Mouse (Mus musculus): ENCODE results near the gene Btbd9. TPM values are rescaled to one million over a fixed set of nuclear protein-coding genes. Genes with fewer than 3 reads are reported as not detected.
"Not testable (repeated sequence)": the region's sequence is repeated elsewhere in the genome, so short reads cannot be mapped to it uniquely, and the experiment has no call there.

Btbd9 gene
- polyA plus RNA-seq, 1 experiment, result 21.3 TPM

DNA sequence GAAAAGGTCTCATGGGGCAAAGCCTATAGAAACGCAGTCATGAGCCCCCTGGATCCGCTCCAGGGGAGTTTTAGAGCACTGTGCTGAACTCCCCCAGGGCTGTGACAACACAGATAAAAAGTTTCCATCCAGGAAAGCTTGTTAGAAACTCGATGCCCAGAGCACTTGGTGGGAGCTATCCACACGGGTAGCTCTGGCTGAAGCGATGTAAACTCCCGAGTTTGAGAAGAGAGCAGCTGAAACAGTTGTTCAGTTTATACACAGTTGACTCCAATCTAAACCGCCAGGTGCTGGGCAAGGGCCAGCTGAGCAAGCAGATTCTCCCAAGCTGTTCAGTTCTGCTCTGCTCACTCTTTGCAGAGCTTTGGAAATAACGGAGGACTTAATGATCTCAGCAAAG is 37.2 kb downstream of the Btbd9 start:
- Histone ChIP-seq H3K4me3 (ENCODE audit: insufficient read depth, low read length) (no peak overlapping the region), H3K27ac (ENCODE audit: insufficient read depth, low read length) (no peak overlapping the region), H3K4me1 (ENCODE audit: control insufficient read depth, insufficient read depth, low read length) (peaks cover 9% of the 10 kb centered on the region; the same call in 1 of the 2 replicates)
- no peak for TF ChIP-seq POLR2A (IDR thresholded peaks at IDR 0.05; ENCODE audit: low read depth, low read length)
- no peak for TF ChIP-seq CTCF (IDR thresholded peaks at IDR 0.05; ENCODE audit: borderline replicate concordance, insufficient read depth, low read length)

GRCm38 (mm10) chr17:30536651-30537050 is 39.6 kb downstream of the Btbd9 start:
- TF ChIP-seq POLR2A (IDR thresholded peaks at IDR 0.05; ENCODE audit: low read depth, low read length), result no peak
- no peak for TF ChIP-seq CTCF (IDR thresholded peaks at IDR 0.05; ENCODE audit: borderline replicate concordance, insufficient read depth, low read length)
- Histone ChIP-seq H3K27ac (ENCODE audit: insufficient read depth, low read length) (no peak overlapping the region), H3K4me3 (ENCODE audit: insufficient read depth, low read length) (no peak overlapping the region), H3K4me1 (ENCODE audit: control insufficient read depth, insufficient read depth, low read length) (peaks cover 3% of the 10 kb centered on the region; the same call in 1 of the 2 replicates)

DNA sequence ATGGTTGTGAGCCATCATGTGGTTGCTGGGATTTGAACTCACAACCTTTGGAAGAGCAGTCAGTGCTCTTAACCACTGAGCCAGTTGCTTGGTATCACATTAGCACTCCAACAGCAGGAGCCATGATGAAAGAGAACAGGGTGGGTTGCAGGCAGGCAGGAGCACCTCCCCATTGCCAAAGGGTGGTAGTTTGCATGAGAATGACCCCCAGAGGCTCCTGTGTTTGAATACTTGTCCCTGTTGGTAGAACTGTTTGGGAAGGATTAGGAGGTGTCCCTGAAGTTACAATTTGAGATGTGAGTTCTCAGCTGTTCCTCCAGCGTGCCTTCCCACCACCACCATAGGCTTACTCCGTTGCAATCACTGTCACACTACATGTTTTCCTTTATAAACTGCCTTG is 43.2 kb downstream of the Btbd9 start:
- H3K4me3 ChIP-seq (ENCODE audit: insufficient read depth, low read length), result no peak overlapping the region
- H3K4me1 ChIP-seq (ENCODE audit: control insufficient read depth, insufficient read depth, low read length), result peaks cover 6% of the 10 kb centered on the region
- TF ChIP-seq CTCF (IDR thresholded peaks at IDR 0.05; ENCODE audit: borderline replicate concordance, insufficient read depth, low read length) (no peak), POLR2A (IDR thresholded peaks at IDR 0.05; ENCODE audit: low read depth, low read length) (no peak)
- H3K27ac ChIP-seq (ENCODE audit: insufficient read depth, low read length), result no peak overlapping the region

DNA sequence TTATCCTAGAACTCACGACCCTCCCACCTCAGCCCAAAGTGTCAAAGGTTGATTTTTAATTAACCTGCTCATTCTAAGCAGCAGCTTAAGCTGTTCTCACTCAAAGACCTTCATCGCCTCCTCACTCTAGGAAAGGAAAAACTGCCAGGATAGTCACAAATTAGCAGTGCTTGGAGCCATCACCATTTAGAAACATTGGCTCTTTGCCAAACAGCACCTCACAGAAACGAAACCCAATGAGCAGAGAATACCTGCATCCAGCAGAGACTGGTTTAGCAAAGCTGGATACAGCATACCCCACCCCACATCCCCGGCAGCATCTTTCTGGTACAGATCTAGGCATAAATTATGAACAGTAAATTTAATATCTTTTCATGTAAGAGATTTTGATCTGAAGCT is 45.7 kb downstream of the Btbd9 start:
- Histone ChIP-seq H3K4me1 (ENCODE audit: control insufficient read depth, insufficient read depth, low read length) (peaks cover 6% of the 10 kb centered on the region), H3K27ac (ENCODE audit: insufficient read depth, low read length) (no peak overlapping the region), H3K4me3 (ENCODE audit: insufficient read depth, low read length) (no peak overlapping the region)
- TF ChIP-seq POLR2A (IDR thresholded peaks at IDR 0.05; ENCODE audit: low read depth, low read length) (no peak), CTCF (IDR thresholded peaks at IDR 0.05; ENCODE audit: borderline replicate concordance, insufficient read depth, low read length) (no peak)

GRCm38 (mm10) chr17:30529632-30530541 is 46.4 kb downstream of the Btbd9 start:
- peaks cover 6% of the 10 kb centered on the region for H3K4me1 ChIP-seq (ENCODE audit: control insufficient read depth, insufficient read depth, low read length)
- no peak overlapping the region for H3K4me3 ChIP-seq (ENCODE audit: insufficient read depth, low read length)
- H3K27ac ChIP-seq (ENCODE audit: insufficient read depth, low read length), result no peak overlapping the region
- TF ChIP-seq CTCF (IDR thresholded peaks at IDR 0.05; ENCODE audit: borderline replicate concordance, insufficient read depth, low read length), result no peak
- TF ChIP-seq POLR2A (IDR thresholded peaks at IDR 0.05; ENCODE audit: low read depth, low read length), result no peak

- Histone ChIP-seq H3K27ac (ENCODE audit: insufficient read depth, low read length) (no peak overlapping the region), H3K4me3 (ENCODE audit: insufficient read depth, low read length) (no peak overlapping the region), H3K4me1 (ENCODE audit: control insufficient read depth, insufficient read depth, low read length) (peaks cover 6% of the 10 kb centered on the region)
- TF ChIP-seq CTCF (IDR thresholded peaks at IDR 0.05; ENCODE audit: borderline replicate concordance, insufficient read depth, low read length), result no peak
- TF ChIP-seq POLR2A (IDR thresholded peaks at IDR 0.05; ENCODE audit: low read depth, low read length), result no peak
Observed at GRCm38 (mm10) chr17:30525405-30526295, 50.6 kb downstream of the Btbd9 start.

- H3K4me3 ChIP-seq (ENCODE audit: insufficient read depth, low read length), result no peak overlapping the region
- no peaks in the 10 kb centered on the region for H3K4me1 ChIP-seq (ENCODE audit: control insufficient read depth, insufficient read depth, low read length)
- H3K27ac ChIP-seq (ENCODE audit: insufficient read depth, low read length), result no peak overlapping the region
- no peak for TF ChIP-seq POLR2A (IDR thresholded peaks at IDR 0.05; ENCODE audit: low read depth, low read length)
- no peak for TF ChIP-seq CTCF (IDR thresholded peaks at IDR 0.05; ENCODE audit: borderline replicate concordance, insufficient read depth, low read length)
Observed at GRCm38 (mm10) chr17:30524451-30524850, 51.8 kb downstream of the Btbd9 start.

GRCm38 (mm10) chr17:30523783-30524182 is 52.5 kb downstream of the Btbd9 start:
- Histone ChIP-seq H3K4me3 (ENCODE audit: insufficient read depth, low read length) (no peak overlapping the region), H3K4me1 (ENCODE audit: control insufficient read depth, insufficient read depth, low read length) (no peaks in the 10 kb centered on the region), H3K27ac (ENCODE audit: insufficient read depth, low read length) (no peak overlapping the region)
- TF ChIP-seq POLR2A (IDR thresholded peaks at IDR 0.05; ENCODE audit: low read depth, low read length) (no peak), CTCF (IDR thresholded peaks at IDR 0.05; ENCODE audit: borderline replicate concordance, insufficient read depth, low read length) (no peak)

GRCm38 (mm10) chr17:30522406-30523078 is 53.7 kb downstream of the Btbd9 start:
- H3K4me3 ChIP-seq (ENCODE audit: insufficient read depth, low read length), result no peak overlapping the region
- TF ChIP-seq POLR2A (IDR thresholded peaks at IDR 0.05; ENCODE audit: low read depth, low read length), result no peak
- TF ChIP-seq CTCF (IDR thresholded peaks at IDR 0.05; ENCODE audit: borderline replicate concordance, insufficient read depth, low read length), result no peak
- no peaks in the 10 kb centered on the region for H3K4me1 ChIP-seq (ENCODE audit: control insufficient read depth, insufficient read depth, low read length)
- no peak overlapping the region for H3K27ac ChIP-seq (ENCODE audit: insufficient read depth, low read length)

GRCm38 (mm10) chr17:30519172-30519512 is 57.1 kb downstream of the Btbd9 start:
- not testable (repeated sequence) for H3K4me1 ChIP-seq (ENCODE audit: control insufficient read depth, insufficient read depth, low read length); H3K4me3 ChIP-seq (ENCODE audit: insufficient read depth, low read length); H3K27ac ChIP-seq (ENCODE audit: insufficient read depth, low read length)
